Mouse (Mus musculus) CH12.LX (cell line): Measurements from ENCODE around the gene Rngtt. TPM values are rescaled to one million over a fixed set of nuclear protein-coding genes. Genes with fewer than 3 reads are reported as not detected.

ENCODE experiments used
- DNase-seq: peaks from one replicate; pipeline ENCODE4 v3.0.0-alpha.2; 2013; ENCODE audit errors: extremely low read depth
- H3K27ac ChIP-seq: 2 replicates; pipeline ENCODE4 v1.5.1; 2012; ENCODE audit warnings: low read depth, mild to moderate bottlenecking, control low read depth, moderate library complexity; ENCODE audit not compliant: insufficient read depth
- H3K27me3 ChIP-seq: replicated peaks from 2 replicates; pipeline ENCODE3; 2012; ENCODE audit warnings: inconsistent platforms
- H3K36me3 ChIP-seq, 2 experiments: replicated peaks in 1 of 2; 2 replicates each; pipeline versions ENCODE3 to v1.6.1; 2012; ENCODE audit warnings: inconsistent platforms in 1 of 2, low read length in 1 of 2, mild to moderate bottlenecking in 1 of 2, mixed read lengths in 1 of 2, moderate library complexity in 1 of 2; ENCODE audit not compliant: control insufficient read depth in 1 of 2, insufficient read depth in 1 of 2
- H3K4me1 ChIP-seq, 2 experiments: 2 replicates each; pipeline ENCODE4 v1.6.1; 2012; ENCODE audit warnings: inconsistent platforms in 1 of 2, moderate library complexity in 1 of 2; ENCODE audit not compliant: insufficient read depth in 2 of 2, control insufficient read depth in 1 of 2
- H3K4me2 ChIP-seq: 2 replicates; pipeline ENCODE4 v1.6.1; 2012; ENCODE audit warnings: low read depth, mild to moderate bottlenecking, control low read depth; ENCODE audit not compliant: poor library complexity, insufficient read depth, severe bottlenecking
- H3K4me3 ChIP-seq, 3 experiments: fragments of 150-350 bp in 1 of 3; sonication (generic) in 1 of 3; replicated peaks in 1 of 3; 2 replicates each; pipeline versions ENCODE3 to v1.5.1; 2011 to 2012; ENCODE audit warnings: low read depth in 2 of 3, low read length in 2 of 3, mild to moderate bottlenecking in 2 of 3, moderate library complexity in 2 of 3, control low read depth in 1 of 3, improper control_type of control experiment in 1 of 3, inconsistent platforms in 1 of 3, mixed read lengths in 1 of 3; ENCODE audit not compliant: poor library complexity in 1 of 3
- H3K79me2 ChIP-seq: replicated peaks from 2 replicates; pipeline ENCODE4 v1.6.1; 2012; ENCODE audit warnings: mild to moderate bottlenecking, moderate library complexity; ENCODE audit not compliant: control insufficient read depth, poor library complexity, insufficient read depth, severe bottlenecking; ENCODE audit errors: extremely low read depth
- H3K9ac ChIP-seq: 2 replicates; pipeline ENCODE4 v1.6.1; 2012; ENCODE audit warnings: low read depth, mild to moderate bottlenecking, control low read depth, moderate library complexity; ENCODE audit not compliant: insufficient read depth
- H3K9me3 ChIP-seq: replicated peaks from 2 replicates; pipeline ENCODE3; 2012; ENCODE audit warnings: low read length, inconsistent platforms, mixed read lengths
- CTCF ChIP-seq, 2 experiments: IDR thresholded peaks in 1 of 2; conservative IDR thresholded peaks in 1 of 2; 2 replicates each; pipeline ENCODE4 v1.5.1; 2011 to 2012; ENCODE audit warnings: low read depth in 2 of 2, low read length in 2 of 2, improper control_type of control experiment in 1 of 2, inconsistent platforms in 1 of 2, mild to moderate bottlenecking in 1 of 2, moderate library complexity in 1 of 2
- EP300 ChIP-seq: IDR thresholded peaks from 2 replicates; pipeline ENCODE4 v1.6.1; 2011; ENCODE audit warnings: low read length, improper control_type of control experiment
- GABPA ChIP-seq: IDR thresholded peaks from 2 replicates; pipeline ENCODE4 v1.6.1; 2012; ENCODE audit warnings: low read depth, low read length, improper control_type of control experiment, inconsistent platforms; ENCODE audit not compliant: insufficient replicate concordance
- HCFC1 ChIP-seq: IDR thresholded peaks from 2 replicates; pipeline ENCODE4 v1.6.1; 2012; ENCODE audit warnings: low read depth, mild to moderate bottlenecking, inconsistent platforms, low read length, improper control_type of control experiment
- JUN ChIP-seq: IDR thresholded peaks from 2 replicates; pipeline ENCODE4 v1.6.1; 2011; ENCODE audit warnings: low read depth, mild to moderate bottlenecking, low read length, improper control_type of control experiment, moderate library complexity; ENCODE audit not compliant: insufficient read depth
- KAT2A ChIP-seq: IDR thresholded peaks from 2 replicates; pipeline ENCODE4 v1.6.1; 2012; ENCODE audit warnings: low read length, improper control_type of control experiment, inconsistent platforms; ENCODE audit not compliant: insufficient replicate concordance
- MAFK ChIP-seq: IDR thresholded peaks from 2 replicates; pipeline ENCODE4 v1.6.1; 2011; ENCODE audit warnings: low read length, improper control_type of control experiment; ENCODE audit not compliant: insufficient replicate concordance
- MAX ChIP-seq: IDR thresholded peaks from 2 replicates; pipeline ENCODE4 v1.6.1; 2011; ENCODE audit warnings: low read length, improper control_type of control experiment
- MAZ ChIP-seq: IDR thresholded peaks from 2 replicates; pipeline ENCODE4 v1.6.1; 2012; ENCODE audit warnings: low read depth, mild to moderate bottlenecking, inconsistent platforms, low read length, improper control_type of control experiment, moderate library complexity
- MEF2A ChIP-seq: IDR thresholded peaks from 2 replicates; pipeline ENCODE4 v1.6.1; 2014; ENCODE audit warnings: low read depth, mild to moderate bottlenecking, inconsistent platforms, low read length, improper control_type of control experiment, borderline replicate concordance
- MXI1 ChIP-seq: IDR thresholded peaks from 2 replicates; pipeline ENCODE4 v1.6.1; 2011; ENCODE audit warnings: mild to moderate bottlenecking, low read depth, low read length, improper control_type of control experiment
- NRF1 ChIP-seq: IDR thresholded peaks from 2 replicates; pipeline ENCODE4 v1.6.1; 2014; ENCODE audit warnings: low read depth, mild to moderate bottlenecking, inconsistent platforms, low read length, improper control_type of control experiment, moderate library complexity
- PAX5 ChIP-seq: IDR thresholded peaks from 2 replicates; pipeline ENCODE4 v1.6.1; 2012; ENCODE audit warnings: low read length, inconsistent platforms, mixed read lengths
- POLR2A ChIP-seq: IDR thresholded peaks from 2 replicates; pipeline ENCODE4 v1.6.1; 2011; ENCODE audit warnings: low read depth, mild to moderate bottlenecking, improper control_type of control experiment, low read length
- POLR2AphosphoS2 ChIP-seq: IDR thresholded peaks from 2 replicates; pipeline ENCODE4 v1.6.1; 2011; ENCODE audit warnings: low read depth, low read length, improper control_type of control experiment
- RAD21 ChIP-seq: IDR thresholded peaks from 2 replicates; pipeline ENCODE4 v1.6.1; 2011; ENCODE audit warnings: low read depth, mild to moderate bottlenecking, low read length, improper control_type of control experiment, moderate library complexity
- RCOR1 ChIP-seq: conservative IDR thresholded peaks from 2 replicates; pipeline ENCODE4 v1.6.1; 2012; ENCODE audit warnings: low read depth, mild to moderate bottlenecking, inconsistent platforms, low read length, improper control_type of control experiment
- SIN3A ChIP-seq: IDR thresholded peaks from 2 replicates; pipeline ENCODE4 v1.6.1; 2012; ENCODE audit warnings: low read length, improper control_type of control experiment, inconsistent platforms
- SMC3 ChIP-seq: IDR thresholded peaks from 2 replicates; pipeline ENCODE4 v1.6.1; 2011; ENCODE audit warnings: low read depth, low read length, improper control_type of control experiment
- ZKSCAN1 ChIP-seq: IDR thresholded peaks from 2 replicates; pipeline ENCODE4 v1.6.1; 2012; ENCODE audit warnings: low read depth, inconsistent platforms, low read length, improper control_type of control experiment, borderline replicate concordance
- dilution Hi-C: fragments of 300-500 bp; cut with MboI; formaldehyde crosslinking; loops from 2 replicates; pipeline ENCODE4 v1.14.3; 2020; ENCODE audit warnings: low sequenced_read_pairs; ENCODE audit not compliant: extremely low pct_unique_long_range_greater_than_20kb, extremely low pct_ligation_motif_present
- in situ Hi-C: fragments of 300-500 bp; cut with MboI; formaldehyde crosslinking; loops from 3 replicates; pipeline ENCODE4 v1.14.3; 2019; ENCODE audit warnings: low sequenced_read_pairs, low pct_ligation_motif_present, low pct_unique_long_range_greater_than_20kb, mixed read lengths
- polyA plus RNA-seq: library from polyadenylated mRNA; unstranded; fragments of >175 nt; gene quantifications from 2 replicates; pipeline ENCODE4 v1.2.1, GENCODE M21; 2012; ENCODE audit warnings: low read depth; ENCODE audit not compliant: insufficient read length
- total RNA-seq, 2 experiments: library from RNA; depleted of rRNA; stranded (reverse); fragments of 300-350 nt in 1 of 2; fragments of >200 nt in 1 of 2; gene quantifications; 2 replicates each; pipeline ENCODE4 v1.2.3; 2012 to 2014

Gene Rngtt
- total and polyA plus RNA-seq, 3 experiments = 12.5 to 20.1 (median 16.9) TPM

DNA sequence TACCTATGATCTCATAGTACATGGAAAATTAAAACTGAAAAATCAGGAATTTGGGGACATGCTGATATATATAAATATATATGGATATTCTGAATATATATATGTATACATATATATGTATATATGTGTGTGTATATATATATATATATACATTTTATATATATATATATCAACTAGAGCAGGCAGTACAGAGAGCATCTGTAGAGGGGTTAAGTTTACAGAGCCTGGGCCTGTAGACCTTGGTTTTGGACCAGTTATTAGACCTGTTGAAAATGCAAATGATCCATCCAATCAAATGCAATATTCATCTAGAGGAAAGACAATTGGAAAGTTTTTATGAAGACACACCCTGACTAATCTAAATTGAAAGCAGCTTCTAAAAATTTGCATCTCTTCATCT is 187.5 kb downstream of the Rngtt start:
- no peak for DNase-seq
- Histone ChIP-seq H3K9ac (peak overlapping the region; percentile 19; the same call in 1 of the 2 replicates), H3K4me1 (peaks cover 0 to 19% of the 10 kb centered on the region in 2 experiments; a peak in 2 of 4 replicates), H3K4me2 (no peak overlapping the region), H3K27me3 (no peaks in the 10 kb centered on the region), H3K4me3 (no peak overlapping the region), H3K79me2 (no peaks in the 10 kb centered on the region), H3K9me3 (no peaks in the 10 kb centered on the region), H3K27ac (no peak overlapping the region), H3K36me3 (peaks cover 15 to 26% of the 10 kb centered on the region in 2 experiments)
- in situ Hi-C loops (no loop called here), dilution Hi-C loops (no loop called here)
- TF ChIP-seq HCFC1 (no peak), MAFK (no peak)

DNA sequence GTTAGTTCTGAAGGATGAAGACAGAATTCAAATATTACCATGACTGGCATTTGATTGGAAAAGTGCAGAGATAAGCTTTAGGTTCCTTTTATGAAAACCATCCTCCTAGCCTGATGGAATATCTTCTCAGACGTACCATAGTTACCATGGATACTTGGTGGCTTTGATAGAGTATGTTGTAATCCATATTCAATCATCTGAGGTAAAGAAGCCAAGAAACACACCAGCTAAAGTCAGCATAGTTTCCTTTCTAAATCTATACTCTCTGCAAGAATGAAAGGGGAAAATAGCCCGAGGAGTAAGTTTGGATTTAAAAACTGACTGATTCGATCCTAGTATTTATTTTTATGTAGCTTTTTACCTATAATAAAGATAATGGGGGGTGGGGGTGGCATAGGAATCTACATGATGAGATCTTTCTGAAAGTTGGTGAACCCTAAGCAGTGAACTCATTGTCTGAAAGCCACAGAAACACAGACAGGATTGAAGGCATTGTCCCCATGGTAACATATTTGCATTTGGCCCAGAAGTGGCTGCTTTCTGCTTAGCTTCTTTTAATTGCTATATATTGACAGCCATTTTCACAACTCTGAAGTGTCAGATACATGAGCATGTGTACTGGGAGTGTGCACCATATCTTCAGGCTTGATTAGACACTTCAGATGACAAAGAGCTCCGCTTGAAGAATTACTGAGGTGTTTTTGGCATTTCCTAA is 188.2 kb downstream of the Rngtt start:
- no peaks in the 10 kb centered on the region for H3K9me3 ChIP-seq
- H3K27ac ChIP-seq = no peak overlapping the region
- peaks cover 0 to 19% of the 10 kb centered on the region in 2 experiments; a peak in 2 of 4 replicates for H3K4me1 ChIP-seq
- peaks cover 15 to 30% of the 10 kb centered on the region in 2 experiments for H3K36me3 ChIP-seq
- no peak overlapping the region for H3K9ac ChIP-seq
- dilution Hi-C loops = no loop called here
- H3K4me2 ChIP-seq = no peak overlapping the region
- no peak for TF ChIP-seq GABPA
- TF ChIP-seq SMC3 = no peak
- TF ChIP-seq RCOR1 = no peak
- TF ChIP-seq SIN3A = no peak
- TF ChIP-seq POLR2A = no peak
- no peak for TF ChIP-seq RAD21
- no peak for TF ChIP-seq PAX5
- no peaks in the 10 kb centered on the region for H3K79me2 ChIP-seq
- H3K4me3 ChIP-seq = no peak overlapping the region
- DNase-seq = peak; percentile 15
- in situ Hi-C loops = no loop called here
- no peaks in the 10 kb centered on the region for H3K27me3 ChIP-seq

DNA sequence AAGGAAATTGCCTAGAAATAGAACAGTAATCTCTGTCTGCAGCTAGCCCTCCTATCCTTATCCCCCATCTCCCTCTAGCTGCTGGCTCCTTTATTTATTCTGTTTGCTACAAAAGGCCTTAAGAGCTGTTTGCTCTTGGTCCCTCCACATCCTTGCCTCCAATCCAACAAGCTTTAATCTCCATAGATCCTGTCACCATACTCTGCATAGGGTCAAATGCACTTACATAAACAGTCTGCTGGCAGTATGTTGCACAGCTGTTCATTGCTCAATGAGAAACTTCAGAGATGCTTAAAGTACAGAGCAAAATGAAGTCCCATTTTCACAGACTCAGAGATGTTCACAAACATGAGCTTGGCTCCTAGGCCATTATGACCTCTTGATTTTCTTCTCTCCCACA is 196.5 kb downstream of the Rngtt start:
- Histone ChIP-seq H3K9me3 (no peaks in the 10 kb centered on the region), H3K79me2 (no peaks in the 10 kb centered on the region), H3K27me3 (no peaks in the 10 kb centered on the region), H3K4me1 (no peaks in the 10 kb centered on the region), H3K9ac (no peak overlapping the region), H3K27ac (no peak overlapping the region), H3K36me3 (peaks cover 6 to 51% of the 10 kb centered on the region in 2 experiments), H3K4me3 (no peak overlapping the region), H3K4me2 (no peak overlapping the region)
- in situ Hi-C loops (no loop called here), dilution Hi-C loops (no loop called here)
- TF ChIP-seq NRF1 = no peak
- no peak for TF ChIP-seq EP300
- TF ChIP-seq MAX = no peak
- no peak for TF ChIP-seq ZKSCAN1
- TF ChIP-seq KAT2A = no peak
- no peak for TF ChIP-seq JUN
- no peak for TF ChIP-seq MEF2A
- TF ChIP-seq MAZ = no peak
- no peak for TF ChIP-seq POLR2AphosphoS2
- no peak for TF ChIP-seq CTCF (conservative IDR thresholded peaks at IDR 0.05 in 1 of 2, IDR thresholded peaks at IDR 0.05 in 1 of 2; ENCODE audit: low read depth in 2 of 2, low read length in 2 of 2)
- TF ChIP-seq MXI1 = no peak
- DNase-seq = no peak
